Mouse (Mus musculus) myocyte (in vitro differentiated cells): Measurements from ENCODE around the gene Jazf1.

Experiments
- CEBPB ChIP-seq: IDR thresholded peaks from 2 replicates; pipeline ENCODE4 v1.6.1; 2011; ENCODE audit warnings: mild to moderate bottlenecking, moderate library complexity; ENCODE audit not compliant: poor library complexity, insufficient read depth, severe bottlenecking
- E2F4 ChIP-seq: IDR thresholded peaks from one replicate; pipeline ENCODE4 v1.6.1; 2011; ENCODE audit warnings: mild to moderate bottlenecking, control low read depth, moderate library complexity; ENCODE audit not compliant: insufficient read depth
- MAX ChIP-seq: IDR thresholded peaks from one replicate; pipeline ENCODE4 v1.6.1; 2011; ENCODE audit warnings: low read depth, mild to moderate bottlenecking, control low read depth
- MYOD1 ChIP-seq, 3 experiments: IDR thresholded peaks; one replicate each; pipeline ENCODE4 v1.6.1; 2011; ENCODE audit warnings: control low read depth in 2 of 3, low read depth in 2 of 3, mild to moderate bottlenecking in 2 of 3, moderate library complexity in 1 of 3; ENCODE audit not compliant: insufficient read length in 2 of 3, control insufficient read depth in 1 of 3
- MYOG ChIP-seq, 3 experiments: IDR thresholded peaks; one replicate each; pipeline ENCODE4 v1.6.1; 2011; ENCODE audit warnings: control low read depth in 2 of 3, low read depth in 2 of 3, mild to moderate bottlenecking in 2 of 3; ENCODE audit not compliant: insufficient read length in 2 of 3, control insufficient read depth in 1 of 3, insufficient read depth in 1 of 3
- POLR2A ChIP-seq: IDR thresholded peaks from one replicate; pipeline ENCODE4 v1.6.1; 2011; ENCODE audit warnings: low read depth, mild to moderate bottlenecking, control low read depth, moderate library complexity; ENCODE audit not compliant: insufficient read length
- POLR2AphosphoS2 ChIP-seq: IDR thresholded peaks from one replicate; pipeline ENCODE4 v1.6.1; 2011; ENCODE audit warnings: low read depth, control low read depth; ENCODE audit not compliant: insufficient read length
- TCF12 ChIP-seq: IDR thresholded peaks from one replicate; pipeline ENCODE4 v1.6.1; 2011; ENCODE audit warnings: mild to moderate bottlenecking, control low read depth; ENCODE audit not compliant: poor library complexity, insufficient read depth, severe bottlenecking
- USF1 ChIP-seq: IDR thresholded peaks from one replicate; pipeline ENCODE4 v1.6.1; 2011; ENCODE audit warnings: low read depth, mild to moderate bottlenecking, control low read depth, moderate library complexity

DNA sequence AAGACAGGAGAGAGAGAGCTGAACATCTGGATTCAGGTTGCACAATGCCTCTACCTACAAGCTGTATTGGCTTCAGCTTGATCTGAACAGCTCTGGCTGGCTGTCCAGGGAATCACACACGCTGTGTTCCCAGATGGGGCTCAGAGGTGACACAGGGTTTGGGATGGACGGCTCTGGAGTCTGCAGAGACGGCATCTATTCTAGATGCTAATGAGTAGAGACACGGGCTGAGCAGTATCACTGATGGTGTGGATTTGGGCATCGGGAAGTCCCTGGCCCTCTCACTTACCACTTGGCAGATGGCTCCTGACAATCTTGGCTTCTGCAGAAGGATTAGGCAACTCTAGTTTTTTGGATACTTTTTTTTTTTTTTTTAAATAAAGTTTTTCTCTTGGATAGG lies 161.6 kb downstream of the Jazf1 start:
- no peak for TF ChIP-seq POLR2A
- TF ChIP-seq MAX: no peak
- no peak for TF ChIP-seq USF1
- TF ChIP-seq TCF12: no peak
- no peak for TF ChIP-seq MYOG (IDR thresholded peaks at IDR 0.05; ENCODE audit: control insufficient read depth in 1 of 3, insufficient read depth in 1 of 3, insufficient read length in 2 of 3, low read depth in 2 of 3)
- TF ChIP-seq E2F4: no peak
- no peak for TF ChIP-seq MYOD1 (IDR thresholded peaks at IDR 0.05; ENCODE audit: control insufficient read depth in 1 of 3, insufficient read length in 2 of 3, low read depth in 2 of 3)
- TF ChIP-seq POLR2AphosphoS2: no peak
- TF ChIP-seq CEBPB: no peak
